Mouse (Mus musculus): Measurements from ENCODE around the gene Rpl23a.

Rpl23a gene

DNA sequence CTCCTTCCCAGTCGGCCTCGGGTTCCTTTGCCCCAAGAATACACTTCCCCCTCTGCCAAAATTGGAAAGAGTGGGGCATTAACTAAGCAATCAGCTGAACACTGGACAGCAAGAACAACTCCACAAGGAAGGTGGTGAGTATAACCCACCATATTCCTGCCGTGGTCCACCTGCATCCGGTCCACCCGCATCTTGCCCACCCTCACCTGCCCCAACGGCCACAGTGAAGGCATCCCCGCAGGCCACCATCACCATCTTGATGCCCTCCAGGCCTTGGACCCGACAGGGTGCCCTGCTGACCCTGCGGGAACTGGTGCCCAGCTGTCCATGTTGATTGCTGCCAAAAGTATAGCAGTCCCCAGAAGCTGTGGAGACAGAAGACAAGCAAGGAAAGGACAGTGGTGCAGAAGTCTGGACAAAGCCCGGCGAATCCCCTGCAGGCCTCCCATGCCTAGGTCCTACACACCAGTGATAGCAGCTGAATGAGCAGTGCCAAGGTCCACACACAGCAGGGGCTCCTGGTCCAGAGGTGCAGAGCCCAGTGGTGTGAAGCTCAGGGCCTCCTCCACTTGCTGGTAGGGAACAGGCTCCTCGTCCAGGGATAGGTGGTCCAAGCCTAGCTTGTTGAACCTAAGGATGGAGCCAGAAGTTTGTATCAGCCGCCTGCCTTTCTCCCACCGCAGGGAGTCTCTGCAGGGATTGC, 16.0 kb downstream of the Rpl23a start:
- no peak for ATAC-seq (ENCODE audit: low TSS enrichment)

DNA sequence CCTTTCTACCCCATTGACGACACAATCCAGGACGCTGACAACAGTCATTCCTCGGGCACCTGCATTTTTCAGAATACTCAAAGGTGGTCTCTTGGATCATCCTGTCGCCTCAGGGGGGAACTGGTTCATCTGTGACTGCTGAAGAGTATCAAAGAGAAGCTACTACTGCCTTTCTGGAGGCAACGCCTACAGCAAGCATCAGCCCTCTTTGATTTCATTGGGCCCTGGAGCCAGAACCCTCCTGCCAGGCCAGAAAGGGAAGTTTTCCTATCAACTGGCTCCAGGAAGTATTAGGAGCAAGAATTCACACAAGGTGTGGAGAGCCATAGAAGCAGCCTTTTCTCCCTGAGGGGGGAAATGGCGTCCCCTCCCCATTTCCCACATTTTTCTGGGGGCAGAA, 16.7 kb downstream of the Rpl23a start:
- ATAC-seq (ENCODE audit: low TSS enrichment): no peak

DNA sequence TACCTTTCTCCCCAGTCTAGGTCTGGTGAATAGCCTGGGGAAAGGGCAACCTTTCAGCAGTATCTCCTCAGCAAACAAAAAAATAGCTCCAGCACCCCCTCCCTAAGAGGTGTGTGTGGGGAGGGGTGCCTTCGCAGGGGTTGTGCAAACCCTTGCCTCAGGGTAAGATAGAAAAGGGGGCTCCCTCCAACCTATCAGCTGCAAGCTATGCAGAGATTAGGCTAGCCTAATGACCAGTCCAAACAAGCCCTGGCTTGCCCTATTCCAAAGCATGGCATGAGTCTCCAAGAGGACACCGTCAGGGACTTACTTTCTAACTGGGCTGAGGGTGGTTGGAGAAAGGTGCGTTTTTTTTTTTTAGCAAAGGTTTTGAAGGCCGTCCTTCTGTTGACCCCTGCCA, 17.2 kb downstream of the Rpl23a start:
- no peak for ATAC-seq (ENCODE audit: low TSS enrichment)

GRCm38 (mm10) chr11:78165761-78166109, 17.6 kb downstream of the Rpl23a start:
- 0 out of 2 replicates have a peak, but pooled peaks have one; percentile 9 for ATAC-seq (ENCODE audit: low TSS enrichment)

- peak; percentile 51 for ATAC-seq (ENCODE audit: low TSS enrichment)
Measured at GRCm38 (mm10) chr11:78164924-78165760, 18.2 kb downstream of the Rpl23a start, which contains the start of gene Traf4. Traf4 (minus strand) TSS chr11:78165589.

DNA sequence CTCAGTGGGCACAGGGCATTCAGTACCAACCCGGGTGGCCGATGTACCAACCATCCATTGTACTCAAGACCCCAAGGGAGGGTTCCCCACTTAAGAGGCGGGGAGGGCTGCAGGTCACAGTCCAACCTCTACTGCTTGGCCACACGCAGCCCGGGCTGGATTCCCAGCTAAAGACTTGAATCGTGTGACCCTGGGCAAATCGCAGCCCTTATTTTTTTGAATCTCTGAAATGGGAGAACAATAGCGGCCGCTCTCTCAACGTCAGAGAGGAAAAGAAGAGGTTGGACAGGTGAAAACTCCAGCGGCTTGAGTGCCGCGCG, 18.8 kb downstream of the Rpl23a start:
- no peak for ATAC-seq (ENCODE audit: low TSS enrichment)

- no peak for ATAC-seq (ENCODE audit: low TSS enrichment)
Measured at GRCm38 (mm10) chr11:78163681-78164603, 19.4 kb downstream of the Rpl23a start.

- no peak for ATAC-seq (ENCODE audit: low TSS enrichment)
Measured at GRCm38 (mm10) chr11:78163045-78163444, 20.3 kb downstream of the Rpl23a start.

- ATAC-seq (ENCODE audit: low TSS enrichment): no peak
Measured at GRCm38 (mm10) chr11:78162504-78162903, 20.9 kb downstream of the Rpl23a start.

DNA sequence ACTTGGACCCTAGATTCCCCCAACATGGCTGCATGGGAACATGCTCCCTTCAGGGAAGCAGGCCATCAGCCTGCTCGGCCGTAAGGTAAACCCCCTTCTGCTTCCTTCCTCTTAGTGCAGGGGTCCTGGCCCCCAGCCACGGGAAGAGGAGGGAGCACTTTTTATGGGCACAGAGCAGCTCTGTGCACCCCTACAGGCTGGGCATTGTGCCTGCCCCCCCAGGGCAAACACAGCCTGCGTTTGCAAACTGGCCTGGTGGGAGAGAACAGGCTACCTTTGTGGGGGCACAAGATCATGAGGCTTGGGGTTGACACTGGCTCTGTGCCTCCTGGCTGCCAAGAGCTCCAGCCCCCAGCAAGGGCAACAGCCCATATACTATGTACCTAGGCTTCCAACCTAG, 21.4 kb downstream of the Rpl23a start:
- ATAC-seq (ENCODE audit: low TSS enrichment): no peak

- no peak for ATAC-seq (ENCODE audit: low TSS enrichment)
Measured at GRCm38 (mm10) chr11:78161169-78161568, 22.2 kb downstream of the Rpl23a start.

GRCm38 (mm10) chr11:78160675-78161074, 22.7 kb downstream of the Rpl23a start:
- ATAC-seq (ENCODE audit: low TSS enrichment): no peak

GRCm38 (mm10) chr11:78160171-78160570, 23.2 kb downstream of the Rpl23a start:
- no peak for ATAC-seq (ENCODE audit: low TSS enrichment)

- ATAC-seq (ENCODE audit: low TSS enrichment): no peak
Measured at GRCm38 (mm10) chr11:78159557-78159956, 23.8 kb downstream of the Rpl23a start.

- ATAC-seq (ENCODE audit: low TSS enrichment): peak; percentile 83
Measured at GRCm38 (mm10) chr11:78159096-78159495, 24.3 kb downstream of the Rpl23a start.

GRCm38 (mm10) chr11:78156156-78156699, 27.2 kb downstream of the Rpl23a start:
- ATAC-seq (ENCODE audit: low TSS enrichment): no peak

GRCm38 (mm10) chr11:78155674-78156073, 27.7 kb downstream of the Rpl23a start:
- no peak for ATAC-seq (ENCODE audit: low TSS enrichment)

- no peak for ATAC-seq (ENCODE audit: low TSS enrichment)
Measured at GRCm38 (mm10) chr11:78153778-78154177, 29.6 kb downstream of the Rpl23a start.

- peak; percentile 58 for ATAC-seq (ENCODE audit: low TSS enrichment)
Measured at GRCm38 (mm10) chr11:78152299-78153231, 30.8 kb downstream of the Rpl23a start.

DNA sequence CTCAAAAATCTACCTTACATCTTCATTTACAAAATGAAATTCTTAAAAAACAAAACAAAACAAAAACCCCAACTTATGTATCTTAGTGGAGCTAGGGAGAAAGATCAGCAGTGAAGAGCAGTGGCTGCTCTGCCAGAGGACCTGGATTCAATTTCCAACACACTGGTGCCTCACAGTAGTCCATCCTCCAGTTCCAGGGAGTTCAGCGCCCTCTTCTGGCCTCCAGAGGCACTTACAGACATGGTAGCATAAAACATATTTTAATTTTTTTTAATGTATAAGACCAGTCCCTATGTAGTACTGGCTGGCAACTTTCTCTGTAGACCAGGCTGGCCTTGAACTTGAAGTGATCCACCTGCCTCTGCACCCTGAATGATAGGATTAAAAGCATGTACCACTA, 32.2 kb downstream of the Rpl23a start:
- ATAC-seq (ENCODE audit: low TSS enrichment): no peak

Data from frontal cortex, adult (tissue).